Mouse (Mus musculus) embryonic facial prominence, embryonic 14.5 days (tissue): ENCODE data around the gene Lck. TPM values are rescaled to one million over a fixed set of nuclear protein-coding genes. Genes with fewer than 3 reads are reported as not detected.

ENCODE experiments used
- ATAC-seq: fragments of 200-750 bp; cut with Nextera tagmentation; 2 replicates; pipeline ENCODE4 v1.8.0; 2017; ENCODE audit warnings: low read depth, moderate number of reproducible peaks, moderate TSS enrichment
- DNase-seq: peaks from one replicate; pipeline ENCODE4 v3.0.0-alpha.2; 2015; ENCODE audit warnings: low spot score
- H3K27ac ChIP-seq: fragments of 300-500 bp; sonication (generic); replicated peaks from 2 replicates; pipeline ENCODE4 v1.5.1; 2014; ENCODE audit warnings: low read depth, mild to moderate bottlenecking, low read length, moderate library complexity
- H3K27me3 ChIP-seq: fragments of 300-500 bp; sonication (generic); replicated peaks from 2 replicates; pipeline ENCODE4 v1.6.1; 2014; ENCODE audit warnings: low read length; ENCODE audit not compliant: control insufficient read depth, insufficient read depth
- H3K36me3 ChIP-seq: fragments of 300-500 bp; sonication (generic); 2 replicates; pipeline ENCODE4 v1.6.1; 2014; ENCODE audit warnings: low read length, mixed read lengths; ENCODE audit not compliant: control insufficient read depth, insufficient read depth
- H3K4me1 ChIP-seq: fragments of 300-500 bp; sonication (generic); 2 replicates; pipeline ENCODE4 v1.6.1; 2014; ENCODE audit warnings: antibody characterized with exemption, low read length; ENCODE audit not compliant: control insufficient read depth, insufficient read depth
- H3K4me2 ChIP-seq: fragments of 300-500 bp; sonication (generic); 2 replicates; pipeline ENCODE4 v1.6.1; 2014; ENCODE audit warnings: low read depth, mild to moderate bottlenecking, low read length, moderate library complexity, mixed read lengths
- H3K4me3 ChIP-seq: fragments of 300-500 bp; sonication (generic); 2 replicates; pipeline ENCODE4 v1.5.1; 2014; ENCODE audit warnings: low read depth, mild to moderate bottlenecking, low read length
- H3K9ac ChIP-seq: fragments of 300-500 bp; sonication (generic); 2 replicates; pipeline ENCODE4 v1.6.1; 2014; ENCODE audit warnings: low read depth, mild to moderate bottlenecking, low read length, moderate library complexity, mixed read lengths
- H3K9me3 ChIP-seq: fragments of 300-500 bp; sonication (generic); 2 replicates; pipeline ENCODE4 v1.6.1; 2016; ENCODE audit warnings: low read length; ENCODE audit not compliant: control insufficient read depth
- WGBS: fragments of 180-500 bp; shearing (Covaris S2); extraction: QIAGEN DNeasy Blood & Tissue Kit; methylation state at CpG from one replicate; pipeline ENCODE4 v1.1.7; 2014; 5-methylcytosine and 5-hydroxymethylcytosine counted together
- polyA plus RNA-seq: library from polyadenylated mRNA; unstranded; fragments of >200 nt; fragmentation: Nextera tagmentation; extraction: Ambion mirVana; gene quantifications from 2 replicates; pipeline ENCODE4 v1.2.1, GENCODE M21; 2014

Gene Lck
- polyA plus RNA-seq, 1 experiment from 2014 or later = 4.7 TPM

- H3K36me3 ChIP-seq = peaks cover 17% of the 10 kb centered on the region
- 14% methylated on average over 6 of the region's 6 CpGs for WGBS
- no peak overlapping the region for H3K4me2 ChIP-seq
- H3K27me3 ChIP-seq = no peaks in the 10 kb centered on the region
- H3K4me1 ChIP-seq = peaks cover 13% of the 10 kb centered on the region
- no peak for ATAC-seq
- H3K9me3 ChIP-seq = no peaks in the 10 kb centered on the region
- H3K4me3 ChIP-seq = no peak overlapping the region
- H3K27ac ChIP-seq = no peak overlapping the region
- peak; percentile 35 for DNase-seq
- no peak overlapping the region for H3K9ac ChIP-seq
These were observed 61.9 kb downstream of the Lck start for GRCm38 (mm10) chr4:129511413-129512096.

GRCm38 (mm10) chr4:129510723-129511412 is 62.6 kb downstream of the Lck start:
- Histone ChIP-seq H3K9ac (no peak overlapping the region), H3K27ac (peak overlapping the region; percentile 52; the same call in 1 of the 2 replicates), H3K9me3 (no peaks in the 10 kb centered on the region), H3K36me3 (peaks cover 12% of the 10 kb centered on the region), H3K4me3 (no peak overlapping the region), H3K4me2 (no peak overlapping the region), H3K4me1 (peaks cover 13% of the 10 kb centered on the region), H3K27me3 (no peaks in the 10 kb centered on the region)
- ATAC-seq (no peak), DNase-seq (peak; percentile 56)
- 44% methylated on average over 6 of the region's 6 CpGs for WGBS

GRCm38 (mm10) chr4:129509650-129510049 is 63.8 kb downstream of the Lck start:
- Histone ChIP-seq H3K4me1 (peaks cover 13% of the 10 kb centered on the region), H3K9me3 (no peaks in the 10 kb centered on the region), H3K27me3 (no peaks in the 10 kb centered on the region), H3K9ac (no peak overlapping the region), H3K4me3 (no peak overlapping the region), H3K4me2 (no peak overlapping the region), H3K36me3 (no peaks in the 10 kb centered on the region), H3K27ac (no peak overlapping the region)
- no peak for DNase-seq
- 66% methylated on average over 3 of the region's 3 CpGs for WGBS
- no peak for ATAC-seq

GRCm38 (mm10) chr4:129508834-129509600 is 64.4 kb downstream of the Lck start:
- no peaks in the 10 kb centered on the region for H3K27me3 ChIP-seq
- H3K4me2 ChIP-seq = no peak overlapping the region
- no peak overlapping the region for H3K4me3 ChIP-seq
- H3K27ac ChIP-seq = no peak overlapping the region
- ATAC-seq (no peak), DNase-seq (no peak)
- H3K4me1 ChIP-seq = peaks cover 13% of the 10 kb centered on the region
- WGBS = 55% methylated on average over 14 of the region's 15 CpGs
- H3K36me3 ChIP-seq = no peaks in the 10 kb centered on the region
- no peaks in the 10 kb centered on the region for H3K9me3 ChIP-seq
- H3K9ac ChIP-seq = no peak overlapping the region

GRCm38 (mm10) chr4:129508237-129508515 is 65.3 kb downstream of the Lck start:
- no peak for DNase-seq
- no peak overlapping the region for H3K27ac ChIP-seq
- no peak overlapping the region for H3K4me3 ChIP-seq
- no peaks in the 10 kb centered on the region for H3K27me3 ChIP-seq
- H3K4me2 ChIP-seq = no peak overlapping the region
- no peaks in the 10 kb centered on the region for H3K9me3 ChIP-seq
- H3K36me3 ChIP-seq = no peaks in the 10 kb centered on the region
- no peak overlapping the region for H3K9ac ChIP-seq
- no peak for ATAC-seq
- H3K4me1 ChIP-seq = peaks cover 13% of the 10 kb centered on the region
- 64% methylated on average over 3 of the region's 3 CpGs for WGBS

- Histone ChIP-seq H3K27ac (no peak overlapping the region), H3K36me3 (no peaks in the 10 kb centered on the region), H3K4me2 (no peak overlapping the region), H3K27me3 (no peaks in the 10 kb centered on the region), H3K4me3 (no peak overlapping the region), H3K9me3 (no peaks in the 10 kb centered on the region), H3K4me1 (peaks cover 14% of the 10 kb centered on the region; the same call in 1 of the 2 replicates), H3K9ac (no peak overlapping the region)
- no peak for DNase-seq
- ATAC-seq = no peak
- 54% methylated on average over 9 of the region's 10 CpGs for WGBS
These were observed 65.8 kb downstream of the Lck start for GRCm38 (mm10) chr4:129507434-129508236.

- Histone ChIP-seq H3K36me3 (no peaks in the 10 kb centered on the region), H3K4me2 (no peak overlapping the region), H3K9ac (no peak overlapping the region), H3K27me3 (no peaks in the 10 kb centered on the region), H3K4me3 (no peak overlapping the region), H3K27ac (no peak overlapping the region), H3K4me1 (0 out of 2 replicates have a peak, but pooled peaks cover 8% of the 10 kb centered on the region), H3K9me3 (no peaks in the 10 kb centered on the region)
- no peak for DNase-seq
- 82% methylated on average over 3 of the region's 3 CpGs for WGBS
- ATAC-seq = no peak
These were observed 67.9 kb downstream of the Lck start for GRCm38 (mm10) chr4:129505511-129505910.

- no peaks in the 10 kb centered on the region for H3K9me3 ChIP-seq
These were observed 70.5 kb downstream of the Lck start for GRCm38 (mm10) chr4:129502901-129503444.

More at GRCm38 (mm10) chr4:129502901-129503444, 70.5 kb downstream of the Lck start:
- H3K9ac ChIP-seq = no peak overlapping the region
- no peak overlapping the region; the same call in 1 of the 2 replicates for H3K27ac ChIP-seq
- ATAC-seq = no peak
- H3K27me3 ChIP-seq = no peaks in the 10 kb centered on the region
- H3K4me3 ChIP-seq = no peak overlapping the region
- H3K36me3 ChIP-seq = no peaks in the 10 kb centered on the region
- 52% methylated on average over 11 of the region's 11 CpGs for WGBS
- no peak for DNase-seq
- H3K4me1 ChIP-seq = 0 out of 2 replicates have a peak, but pooled peaks cover 8% of the 10 kb centered on the region
- no peak overlapping the region for H3K4me2 ChIP-seq
